Mouse (Mus musculus) embryonic stem cell, embryonic (primary cell): ENCODE results near the gene AI182371.

Experiments
- CTCF ChIA-PET, 4 experiments: fragments of 300-600 bp in 2 of 4; fragments of 350-600 bp in 2 of 4; sonication (Branson Sonifier 250); formaldehyde crosslinking; loops; one replicate each; lab custom pipeline; 2022; ENCODE audit warnings: inconsistent platforms in 2 of 4; lab: Charles Lee
- POLR2A ChIA-PET, 4 experiments: fragments of 300-600 bp in 2 of 4; fragments of 350-600 bp in 2 of 4; sonication (Branson Sonifier 250); formaldehyde crosslinking; loops; one replicate each; lab custom pipeline; 2022; ENCODE audit warnings: antibody characterized with exemption in 4 of 4, inconsistent platforms in 1 of 4; lab: Charles Lee

AI182371 gene

GRCm38 (mm10) chr2:35103558-35103957 is 2.2 kb upstream of the AI182371 start:
- POLR2A ChIA-PET: interaction anchor here in 1 of 4 experiments (1.1 kb wide), 1 partner anchor 300 kb away, joined by 3 read pairs; no protein-coding TSS in a partner anchor
- CTCF ChIA-PET: interaction anchor here in 1 of 4 experiments (0.5 kb wide), 1 partner anchor 10 kb away, joined by 4 read pairs; no protein-coding TSS in a partner anchor

- CTCF ChIA-PET: no interaction called here
- POLR2A ChIA-PET: interaction anchor here in 1 of 4 experiments (1.1 kb wide), 1 partner anchor 299 kb away, joined by 3 read pairs; no protein-coding TSS in a partner anchor
Observed at GRCm38 (mm10) chr2:35102777-35103176, 1.4 kb upstream of the AI182371 start.

GRCm38 (mm10) chr2:35100529-35100928 is 814 bp downstream of the AI182371 start:
- ChIA-PET CTCF (no interaction called here), POLR2A (interaction anchor here in 2 of 4 experiments (1.2 to 5.0 kb wide), 5 partner anchors 8 to 329 kb away, joined by 4 to 18 read pairs (median 5); partner anchors contain the start of genes Cntrl (in 2 of the 2) and Hspa5 (in 1 of the 2))

- POLR2A ChIA-PET: no interaction called here
- CTCF ChIA-PET: no interaction called here
Observed at GRCm38 (mm10) chr2:35087418-35087817, 13.9 kb downstream of the AI182371 start.

GRCm38 (mm10) chr2:35079166-35079565 is 22.2 kb downstream of the AI182371 start:
- POLR2A ChIA-PET: interaction anchor here in 2 of 4 experiments (0.7 to 6.0 kb wide), 3 partner anchors 12 to 204 kb away, joined by 3 to 43 read pairs (median 3); no protein-coding TSS in a partner anchor
- CTCF ChIA-PET: no interaction called here

GRCm38 (mm10) chr2:35074328-35074727 is 27.0 kb downstream of the AI182371 start:
- ChIA-PET POLR2A (no interaction called here), CTCF (no interaction called here)

GRCm38 (mm10) chr2:35072547-35072946 is 28.8 kb downstream of the AI182371 start:
- POLR2A ChIA-PET: no interaction called here
- CTCF ChIA-PET: interaction anchor here in 1 of 4 experiments (0.6 kb wide), 1 partner anchor 119 kb away, joined by 9 read pairs; no protein-coding TSS in a partner anchor

- ChIA-PET POLR2A (interaction anchor here in 1 of 4 experiments (5.2 kb wide), 1 partner anchor 10 kb away, joined by 43 read pairs; no protein-coding TSS in a partner anchor), CTCF (no interaction called here)
Observed at GRCm38 (mm10) chr2:35070275-35070674, 31.1 kb downstream of the AI182371 start.

GRCm38 (mm10) chr2:35069124-35069523 is 32.2 kb downstream of the AI182371 start:
- POLR2A ChIA-PET: interaction anchor here in 2 of 4 experiments (0.8 to 7.2 kb wide), 4 partner anchors 11 to 63 kb away, joined by 3 to 69 read pairs (median 29); partner anchors contain the start of gene Cntrl (in 1 of the 2)
- CTCF ChIA-PET: no interaction called here

GRCm38 (mm10) chr2:35067117-35067516 is 34.2 kb downstream of the AI182371 start:
- CTCF ChIA-PET: interaction anchor here in 1 of 4 experiments (0.6 kb wide), 1 partner anchor 422 kb away, joined by 5 read pairs; no protein-coding TSS in a partner anchor

GRCm38 (mm10) chr2:35066525-35067082 is 34.7 kb downstream of the AI182371 start:
- POLR2A ChIA-PET: interaction anchor here in 3 of 4 experiments (0.7 to 7.2 kb wide), 45 partner anchors 8 to 396 kb away, joined by 3 to 69 read pairs (median 4); partner anchors contain the start of genes Hspa5 (in 3 of the 3), Cntrl (in 2 of the 3), Rabepk (in 2 of the 3) and AI182371 (in 1 of the 3)
- CTCF ChIA-PET: no interaction called here

More at GRCm38 (mm10) chr2:35067117-35067516, 34.2 kb downstream of the AI182371 start:
- POLR2A ChIA-PET: interaction anchor here in 3 of 4 experiments (0.7 to 7.2 kb wide), 43 partner anchors 8 to 420 kb away, joined by 3 to 69 read pairs (median 4); partner anchors contain the start of genes Hspa5 (in 3 of the 3), Cntrl (in 2 of the 3), Rabepk (in 2 of the 3) and Gapvd1 (in 1 of the 3)

GRCm38 (mm10) chr2:35063333-35064030 is 37.9 kb downstream of the AI182371 start:
- CTCF ChIA-PET: interaction anchor here in 1 of 4 experiments (0.6 kb wide), 1 partner anchor 11 kb away, joined by 6 read pairs; no protein-coding TSS in a partner anchor
- POLR2A ChIA-PET: interaction anchor here in 3 of 4 experiments (0.5 to 7.2 kb wide), 7 partner anchors 13 to 164 kb away, joined by 3 to 69 read pairs (median 3); partner anchors contain the start of gene Cntrl (in 2 of the 3)

GRCm38 (mm10) chr2:35061338-35061737 is 40.0 kb downstream of the AI182371 start, which contains the start of gene Hc:
Hc (minus strand) TSS chr2:35061438.
- CTCF ChIA-PET: interaction anchor here in 1 of 4 experiments (0.5 to 0.7 kb wide), 2 partner anchors 224 to 245 kb away, joined by 3 read pairs; no protein-coding TSS in a partner anchor
- POLR2A ChIA-PET: no interaction called here

- CTCF ChIA-PET: interaction anchor here in 1 of 4 experiments (0.5 to 0.7 kb wide), 2 partner anchors 225 to 244 kb away, joined by 3 read pairs; no protein-coding TSS in a partner anchor
- POLR2A ChIA-PET: no interaction called here
Observed at GRCm38 (mm10) chr2:35060897-35061296, 40.4 kb downstream of the AI182371 start.

- CTCF ChIA-PET: no interaction called here
- POLR2A ChIA-PET: interaction anchor here in 1 of 4 experiments (1.0 kb wide), 1 partner anchor 47 kb away, joined by 3 read pairs; no protein-coding TSS in a partner anchor
Observed at GRCm38 (mm10) chr2:35060256-35060655, 41.1 kb downstream of the AI182371 start.

- ChIA-PET POLR2A (interaction anchor here in 1 of 4 experiments (2.0 kb wide), 1 partner anchor 9 kb away, joined by 11 read pairs; no protein-coding TSS in a partner anchor), CTCF (no interaction called here)
Observed at GRCm38 (mm10) chr2:35058325-35058724, 43.0 kb downstream of the AI182371 start.

GRCm38 (mm10) chr2:35057243-35057642 is 44.1 kb downstream of the AI182371 start:
- CTCF ChIA-PET: interaction anchor here in 1 of 4 experiments (0.6 kb wide), 1 partner anchor 1399 kb away, joined by 3 read pairs; no protein-coding TSS in a partner anchor
- POLR2A ChIA-PET: interaction anchor here in 1 of 4 experiments (1.1 to 2.8 kb wide), 2 partner anchors 10 to 51 kb away, joined by 4 to 16 read pairs; partner anchors contain the start of gene Cntrl

- ChIA-PET POLR2A (interaction anchor here in 2 of 4 experiments (0.8 to 1.3 kb wide), 4 partner anchors 60 to 277 kb away, joined by 3 to 5 read pairs (median 3); partner anchors contain the start of genes Cntrl (in 2 of the 2) and Hspa5 (in 1 of the 2)), CTCF (interaction anchor here in 2 of 4 experiments (0.6 to 0.9 kb wide), 2 partner anchors 59 to 61 kb away, joined by 3 read pairs; partner anchors contain the start of gene Cntrl (in 1 of the 2))
Observed at GRCm38 (mm10) chr2:35048851-35049250, 52.5 kb downstream of the AI182371 start.
